Mouse (Mus musculus) bone marrow macrophage, adult 2 months (primary cell): ENCODE results near the gene Acot7. TPM values are rescaled to one million over a fixed set of nuclear protein-coding genes. Genes with fewer than 3 reads are reported as not detected.
A peak's percentile ranks its signal among the peaks of the same experiment; 100 is the strongest.

Source experiments
- H3K27ac ChIP-seq: 2 replicates; pipeline ENCODE4 v1.5.1; 2012; ENCODE audit warnings: low read depth, low read length; ENCODE audit not compliant: insufficient read depth
- H3K4me1 ChIP-seq: 2 replicates; pipeline ENCODE4 v1.6.1; 2012; ENCODE audit warnings: low read length; ENCODE audit not compliant: control insufficient read depth, insufficient read depth
- H3K4me3 ChIP-seq: 2 replicates; pipeline ENCODE4 v1.5.1; 2012; ENCODE audit warnings: mild to moderate bottlenecking, low read length, moderate library complexity; ENCODE audit not compliant: insufficient read depth
- CTCF ChIP-seq: IDR thresholded peaks from 2 replicates; pipeline ENCODE4 v1.5.1; 2012; ENCODE audit warnings: low read depth, mild to moderate bottlenecking, low read length, moderate library complexity
- POLR2A ChIP-seq: IDR thresholded peaks from 2 replicates; pipeline ENCODE4 v1.6.1; 2012; ENCODE audit warnings: mild to moderate bottlenecking, low read depth, low read length, borderline replicate concordance
- polyA plus RNA-seq: library from polyadenylated mRNA; stranded (reverse); fragments of >200 nt; gene quantifications from 2 replicates; pipeline ENCODE4 v1.2.4, GENCODE M21; 2012; ENCODE audit not compliant: missing spikeins, insufficient read depth, insufficient read length

Gene Acot7
- polyA plus RNA-seq, 1 experiment, result 46.2 TPM

DNA sequence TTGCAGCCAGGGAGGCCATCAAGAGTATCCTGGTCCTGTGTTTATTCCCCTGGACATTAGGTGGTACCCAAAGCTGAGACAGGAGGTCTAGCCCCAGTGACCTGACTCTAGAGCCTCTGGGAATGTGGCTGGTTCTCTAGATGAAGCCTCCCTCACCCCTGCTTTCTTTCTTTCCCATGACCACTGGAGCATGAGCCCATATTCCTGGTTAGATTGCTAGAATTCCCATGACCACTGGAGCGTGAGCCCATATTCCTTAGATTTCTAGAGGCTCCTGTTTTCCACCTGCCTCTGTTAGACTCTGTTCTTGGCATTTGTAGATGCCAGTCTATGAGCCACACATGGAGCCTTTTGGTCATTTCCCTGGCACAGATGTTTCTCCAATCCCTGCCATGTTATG is 24.5 kb downstream of the Acot7 start:
- Histone ChIP-seq H3K27ac (no peak overlapping the region), H3K4me1 (peaks cover 29% of the 10 kb centered on the region), H3K4me3 (no peak overlapping the region)
- TF ChIP-seq CTCF, result no peak
- TF ChIP-seq POLR2A, result no peak

DNA sequence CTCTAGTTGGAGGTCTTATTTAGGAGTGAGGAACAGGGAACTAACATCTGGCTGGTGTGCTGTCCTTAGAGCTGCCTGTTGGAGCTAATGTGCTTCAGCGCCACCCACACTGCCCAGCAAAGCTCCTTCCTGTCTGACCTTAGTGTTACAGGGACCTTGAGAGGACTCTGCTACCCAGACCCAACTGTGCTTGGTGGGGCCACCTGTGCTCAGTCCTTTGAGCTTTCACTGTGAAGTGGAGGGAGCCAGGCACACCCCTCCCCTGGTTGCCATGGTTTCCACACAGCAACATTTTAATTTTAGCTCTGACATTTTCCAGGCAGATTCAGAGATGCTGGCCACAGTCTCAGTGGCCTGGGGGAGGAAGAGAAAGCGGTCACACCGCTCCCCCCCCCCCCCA is 25.0 kb downstream of the Acot7 start:
- TF ChIP-seq CTCF (no peak), POLR2A (no peak)
- H3K27ac ChIP-seq, result no peak overlapping the region
- H3K4me1 ChIP-seq, result peaks cover 29% of the 10 kb centered on the region
- H3K4me3 ChIP-seq, result no peak overlapping the region

DNA sequence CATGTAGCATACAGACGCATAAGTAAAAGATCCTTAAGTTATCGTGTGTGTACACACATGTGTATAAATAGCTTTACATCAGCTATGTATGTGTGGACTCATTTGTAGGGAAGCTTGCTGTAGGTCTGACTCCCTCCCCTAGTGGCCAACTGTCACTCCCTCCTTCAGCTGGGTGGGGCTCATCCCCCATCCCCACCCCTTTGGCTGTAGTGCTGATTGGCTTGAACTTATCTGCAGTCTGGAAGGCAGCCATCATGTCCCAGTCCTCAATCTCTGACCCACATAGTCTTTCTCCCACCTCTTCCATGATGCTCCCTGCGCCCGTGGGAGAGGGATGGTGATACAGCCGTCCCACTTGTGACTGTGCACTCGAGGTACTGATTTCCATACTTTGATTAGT is 26.7 kb downstream of the Acot7 start:
- peaks cover 23% of the 10 kb centered on the region for H3K4me1 ChIP-seq
- no peak overlapping the region for H3K27ac ChIP-seq
- H3K4me3 ChIP-seq, result no peak overlapping the region
- TF ChIP-seq CTCF, result no peak
- no peak for TF ChIP-seq POLR2A

DNA sequence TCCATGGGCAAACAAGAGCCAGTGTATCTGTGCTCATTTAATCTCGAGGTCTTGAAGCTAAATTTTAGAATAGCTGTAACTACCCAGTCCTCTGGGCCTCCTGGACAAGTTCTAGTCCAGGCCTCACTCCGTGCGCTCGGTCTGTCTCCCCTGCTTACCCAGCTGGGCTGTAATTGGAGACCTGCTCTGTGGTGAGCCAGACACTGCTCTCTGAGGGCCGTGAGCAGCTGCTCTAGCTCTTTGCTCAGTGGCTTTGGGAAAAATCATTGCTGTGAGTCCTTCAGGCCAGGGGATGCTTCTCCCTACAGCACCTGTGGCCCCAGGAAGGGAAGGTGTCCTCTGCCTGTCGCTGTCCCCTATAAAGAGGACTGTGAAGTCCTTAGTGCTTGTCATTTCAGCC is 28.3 kb downstream of the Acot7 start:
- no peak for TF ChIP-seq POLR2A
- no peak for TF ChIP-seq CTCF
- Histone ChIP-seq H3K4me1 (peaks cover 12% of the 10 kb centered on the region), H3K27ac (no peak overlapping the region), H3K4me3 (no peak overlapping the region)

DNA sequence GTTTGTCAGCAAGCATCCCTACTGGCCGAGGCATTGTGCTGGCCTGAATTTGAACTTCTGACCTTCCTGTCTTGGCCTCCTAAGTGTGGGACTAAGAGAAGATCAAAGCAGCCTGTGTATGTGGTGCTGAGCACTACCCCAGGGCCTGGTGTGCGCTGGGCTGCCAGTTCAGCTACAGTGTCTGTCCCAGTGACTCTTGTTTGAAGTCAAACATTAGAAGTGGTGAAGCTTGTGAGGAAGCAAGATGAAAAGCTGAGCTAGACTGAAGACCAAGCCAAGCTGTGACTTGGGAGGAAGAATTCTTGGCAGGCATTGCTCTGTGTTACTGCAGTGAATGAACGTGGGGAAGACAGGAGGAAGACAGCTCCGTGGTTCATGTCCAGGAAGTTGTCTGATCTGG is 31.7 kb downstream of the Acot7 start:
- Histone ChIP-seq H3K4me3 (no peak overlapping the region), H3K27ac (no peak overlapping the region), H3K4me1 (peaks cover 3% of the 10 kb centered on the region)
- TF ChIP-seq POLR2A, result no peak
- no peak for TF ChIP-seq CTCF

DNA sequence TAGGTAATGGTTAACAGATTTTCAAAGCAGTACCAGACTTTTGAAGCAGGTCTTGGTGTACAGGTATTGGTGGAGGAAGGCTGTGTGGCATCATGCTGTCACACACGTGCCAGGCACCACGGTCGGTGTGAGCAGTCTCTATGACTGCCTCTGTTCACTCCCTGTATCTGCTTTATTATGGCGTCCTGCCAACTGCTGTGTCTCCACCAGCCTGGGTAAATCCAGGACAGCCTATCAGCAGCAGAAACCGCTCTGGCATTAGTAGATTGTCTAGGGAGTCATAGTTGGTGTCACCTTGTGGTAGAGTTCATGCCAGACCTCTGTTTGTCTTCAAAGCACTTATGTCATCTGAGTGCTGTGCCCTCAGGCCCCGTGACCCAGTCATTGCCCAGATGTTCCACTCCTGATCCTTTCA is 34.2 kb downstream of the Acot7 start:
- Histone ChIP-seq H3K4me3 (no peak overlapping the region), H3K4me1 (peaks cover 3% of the 10 kb centered on the region), H3K27ac (no peak overlapping the region)
- no peak for TF ChIP-seq POLR2A
- no peak for TF ChIP-seq CTCF

DNA sequence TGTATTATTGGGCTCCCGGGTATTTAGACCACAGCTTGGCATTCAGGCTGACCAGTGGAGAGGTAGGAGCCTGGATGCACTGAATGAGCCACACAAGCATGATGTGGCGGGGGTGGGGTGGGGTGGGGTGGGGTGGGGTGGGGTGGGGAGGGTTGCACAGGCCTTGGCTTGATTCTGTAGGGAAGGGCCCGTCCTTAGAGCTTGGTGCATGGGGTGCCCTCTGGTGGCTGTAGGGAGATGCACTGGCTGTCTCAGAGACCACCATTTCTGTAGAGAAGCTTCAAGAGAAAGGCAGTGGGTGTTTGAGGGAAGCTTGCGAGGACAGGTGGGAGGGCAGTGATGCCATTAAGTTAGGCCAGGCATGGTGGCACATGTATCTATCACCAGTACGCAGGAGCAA is 34.6 kb downstream of the Acot7 start:
- peaks cover 3% of the 10 kb centered on the region for H3K4me1 ChIP-seq
- H3K27ac ChIP-seq, result no peak overlapping the region
- TF ChIP-seq CTCF (peak; percentile 65), POLR2A (no peak)
- no peak overlapping the region for H3K4me3 ChIP-seq

DNA sequence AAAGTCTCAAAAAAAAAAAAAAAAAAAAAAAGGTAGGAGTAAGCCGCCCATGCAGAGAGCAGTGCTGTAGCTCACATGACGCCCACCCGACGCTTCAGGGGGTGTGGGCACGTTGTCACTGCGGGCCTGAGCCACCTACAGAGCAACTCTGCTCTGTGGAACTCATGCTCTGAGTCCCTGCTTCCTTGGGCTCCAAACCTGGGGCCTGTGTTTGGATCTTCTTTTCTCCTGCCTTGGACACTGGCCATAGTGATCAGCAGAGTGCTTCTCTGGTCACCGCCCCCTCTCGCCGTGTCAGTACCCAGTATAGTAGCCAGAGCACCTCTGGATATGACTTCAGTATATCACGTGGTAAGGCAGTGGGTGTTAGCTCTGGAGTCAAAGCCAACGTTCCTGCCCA is 35.0 kb downstream of the Acot7 start:
- Histone ChIP-seq H3K4me3 (no peak overlapping the region), H3K4me1 (peaks cover 3% of the 10 kb centered on the region), H3K27ac (no peak overlapping the region)
- TF ChIP-seq POLR2A (no peak), CTCF (no peak)

DNA sequence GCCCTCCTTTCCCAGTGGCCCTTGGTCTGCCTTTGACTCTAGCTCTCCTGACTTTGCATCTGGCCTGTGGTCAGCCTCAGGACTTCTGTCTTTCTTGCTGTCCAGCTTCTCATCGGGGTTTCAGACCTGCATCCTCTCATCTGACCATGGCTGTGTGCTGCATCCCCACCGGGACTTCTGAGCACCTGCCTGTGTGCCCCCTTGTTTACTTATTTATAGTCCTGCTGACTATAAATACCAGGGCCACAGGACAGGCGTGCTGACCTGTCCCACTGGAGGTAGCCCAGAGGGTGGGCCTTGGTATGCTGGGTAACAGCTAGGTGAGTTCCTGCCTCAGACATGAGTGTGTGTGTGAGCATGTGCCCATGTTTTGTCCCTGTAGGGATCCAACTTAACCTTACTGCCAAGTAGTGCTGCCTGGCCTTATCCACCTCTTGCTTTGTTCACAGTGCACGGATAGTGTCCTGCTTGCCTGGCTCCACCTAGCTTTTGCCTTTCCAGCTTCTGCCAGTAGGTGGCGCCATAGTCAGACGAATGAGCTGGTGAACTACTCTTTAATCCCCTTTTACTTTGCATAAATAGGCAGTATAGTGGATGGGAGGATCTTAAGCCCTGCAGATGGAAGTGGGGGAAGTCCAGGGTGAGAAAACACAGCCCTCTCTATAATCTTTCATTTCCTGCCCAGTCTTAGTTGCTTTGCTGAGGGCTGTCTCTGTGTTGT is 36.0 kb downstream of the Acot7 start:
- Histone ChIP-seq H3K27ac (no peak overlapping the region), H3K4me3 (no peak overlapping the region), H3K4me1 (peaks cover 3% of the 10 kb centered on the region)
- peak; percentile 81 for TF ChIP-seq CTCF
- no peak for TF ChIP-seq POLR2A

DNA sequence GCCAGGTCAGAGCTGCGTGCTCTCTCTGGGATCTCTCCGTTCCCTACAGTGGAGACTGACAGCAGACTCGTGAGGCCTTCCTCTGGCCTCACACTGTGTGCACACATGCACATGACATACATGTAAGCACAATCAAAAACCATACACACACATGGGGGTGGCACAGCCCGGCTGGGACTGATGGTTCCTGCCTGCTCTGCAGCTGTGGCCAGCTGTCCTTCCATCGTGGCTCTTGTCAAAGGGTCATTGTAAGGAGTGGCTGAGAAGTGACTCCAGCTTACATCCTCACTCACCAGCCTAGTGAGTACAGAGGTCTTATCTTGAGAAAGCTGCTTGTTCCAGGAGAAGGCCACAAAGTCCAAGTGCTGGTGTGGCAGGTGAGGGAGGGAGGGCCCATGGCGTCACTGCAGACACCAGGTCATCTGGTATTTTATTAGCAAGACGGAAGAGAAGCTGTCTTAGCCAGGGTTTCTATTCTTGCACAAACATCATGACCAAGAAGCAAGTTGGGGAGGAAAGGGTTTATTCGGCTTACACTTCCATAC is 37.0 kb downstream of the Acot7 start:
- H3K4me3 ChIP-seq, result no peak overlapping the region
- TF ChIP-seq POLR2A (no peak), CTCF (no peak)

DNA sequence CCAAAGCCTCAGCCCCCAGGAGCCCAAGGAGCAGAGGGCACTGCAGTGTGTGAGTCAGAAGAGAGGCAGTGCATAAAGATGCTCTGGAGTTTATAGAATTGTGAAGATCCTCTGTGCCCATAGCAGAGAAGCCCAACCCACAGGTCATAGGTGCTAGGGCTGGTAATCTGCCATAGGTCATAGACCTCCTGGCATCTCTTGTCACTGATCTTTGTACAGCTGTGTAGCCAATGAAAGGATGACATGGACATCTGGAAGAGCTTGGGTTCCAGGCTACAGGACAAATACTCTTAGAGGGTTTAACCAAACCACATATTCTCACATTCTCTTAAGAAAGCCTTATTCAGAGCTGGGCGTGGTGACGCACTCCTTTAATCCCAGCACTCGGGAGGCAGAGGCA is 41.7 kb downstream of the Acot7 start:
- Histone ChIP-seq H3K4me1 (peaks cover 21% of the 10 kb centered on the region), H3K4me3 (no peak overlapping the region), H3K27ac (no peak overlapping the region)
- TF ChIP-seq POLR2A (no peak), CTCF (no peak)

More for the DNA sequence above, 37.0 kb downstream of the Acot7 start:
- Histone ChIP-seq H3K27ac (no peak overlapping the region), H3K4me1 (peaks cover 3% of the 10 kb centered on the region)
